Mouse (Mus musculus) midbrain, postnatal 0 days (tissue): ENCODE results near the gene Camta1. TPM values are rescaled to one million over a fixed set of nuclear protein-coding genes. Genes with fewer than 3 reads are reported as not detected.

Source experiments
- ATAC-seq: fragments of 200-750 bp; cut with Nextera tagmentation; 2 replicates; pipeline ENCODE4 v1.8.0; 2017; ENCODE audit warnings: moderate number of reproducible peaks, mild to moderate bottlenecking, moderate TSS enrichment, moderate library complexity; ENCODE audit not compliant: low FRiP score
- DNase-seq: peaks from one replicate; pipeline ENCODE4 v3.0.0-alpha.2; 2015; ENCODE audit warnings: low spot score
- H3K27ac ChIP-seq: fragments of 300-500 bp; sonication (generic); 2 replicates; pipeline ENCODE4 v1.5.1; 2014; ENCODE audit warnings: low read depth, mild to moderate bottlenecking, low read length, mixed read lengths
- H3K27me3 ChIP-seq: fragments of 300-500 bp; sonication (generic); 2 replicates; pipeline ENCODE4 v1.6.1; 2014; ENCODE audit warnings: low read length, control low read depth, mixed read lengths; ENCODE audit not compliant: insufficient read depth
- H3K36me3 ChIP-seq: fragments of 300-500 bp; sonication (generic); 2 replicates; pipeline ENCODE4 v1.6.1; 2014; ENCODE audit warnings: low read length, control low read depth, mixed read lengths; ENCODE audit not compliant: insufficient read depth
- H3K4me1 ChIP-seq: fragments of 300-500 bp; sonication (generic); 2 replicates; pipeline ENCODE4 v1.6.1; 2014; ENCODE audit warnings: mild to moderate bottlenecking, control low read depth, antibody characterized with exemption, low read length, mixed read lengths; ENCODE audit not compliant: insufficient read depth
- H3K4me2 ChIP-seq: fragments of 300-500 bp; sonication (generic); 2 replicates; pipeline ENCODE4 v1.6.1; 2014; ENCODE audit warnings: low read depth, mild to moderate bottlenecking, low read length, mixed read lengths; ENCODE audit not compliant: poor library complexity, severe bottlenecking
- H3K4me3 ChIP-seq: fragments of 300-500 bp; sonication (generic); 2 replicates; pipeline ENCODE4 v1.5.1; 2014; ENCODE audit warnings: low read depth, mild to moderate bottlenecking, low read length, moderate library complexity
- H3K9ac ChIP-seq: fragments of 300-500 bp; sonication (generic); replicated peaks from 2 replicates; pipeline ENCODE4 v1.6.1; 2014; ENCODE audit warnings: mild to moderate bottlenecking, low read length, moderate library complexity, mixed read lengths; ENCODE audit not compliant: poor library complexity, severe bottlenecking
- H3K9me3 ChIP-seq: fragments of 300-500 bp; sonication (generic); 2 replicates; pipeline ENCODE4 v1.6.1; 2016; ENCODE audit warnings: low read length, control low read depth
- CTCF ChIP-seq: IDR thresholded peaks from 2 replicates; pipeline ENCODE4 v1.5.1; 2016; ENCODE audit warnings: antibody characterized with exemption, mild to moderate bottlenecking
- WGBS: fragments of 180-500 bp; shearing (Covaris S2); extraction: QIAGEN DNeasy Blood & Tissue Kit; methylation state at CpG from one replicate; pipeline ENCODE4 v1.1.7; 2014; 5-methylcytosine and 5-hydroxymethylcytosine counted together
- polyA plus RNA-seq: library from polyadenylated mRNA; unstranded; fragments of >200 nt; fragmentation: Nextera tagmentation; extraction: Ambion mirVana; gene quantifications from 2 replicates; pipeline ENCODE4 v1.2.1, GENCODE M21; 2015
- total RNA-seq: library from RNA; depleted of rRNA; stranded (reverse); fragments of >200 nt; gene quantifications from 2 replicates; pipeline ENCODE4 v1.2.3, GENCODE M21; 2014

The Camta1 gene
- total and polyA plus RNA-seq, 2 experiments from 2014 or later = 140 to 153 TPM

- Histone ChIP-seq H3K4me1 (no peaks in the 10 kb centered on the region), H3K27me3 (no peaks in the 10 kb centered on the region), H3K36me3 (no peaks in the 10 kb centered on the region), H3K4me2 (no peak overlapping the region), H3K4me3 (no peak overlapping the region), H3K27ac (no peak overlapping the region), H3K9me3 (no peaks in the 10 kb centered on the region), H3K9ac (no peak overlapping the region)
- ATAC-seq (no peak), DNase-seq (no peak)
- TF ChIP-seq CTCF = no peak
- WGBS = 73% methylated on average over 14 of the region's 14 CpGs
These were observed 923.6 kb downstream of the Camta1 start for GRCm38 (mm10) chr4:150938063-150938452.

GRCm38 (mm10) chr4:150937293-150938062 is 924.2 kb downstream of the Camta1 start:
- no peak overlapping the region for H3K27ac ChIP-seq
- no peak overlapping the region for H3K9ac ChIP-seq
- no peaks in the 10 kb centered on the region for H3K27me3 ChIP-seq
- 89% methylated on average over 16 of the region's 16 CpGs for WGBS
- no peak overlapping the region for H3K4me3 ChIP-seq
- H3K4me2 ChIP-seq = no peak overlapping the region
- DNase-seq (no peak), ATAC-seq (no peak)
- H3K36me3 ChIP-seq = no peaks in the 10 kb centered on the region
- no peak for TF ChIP-seq CTCF
- no peaks in the 10 kb centered on the region for H3K4me1 ChIP-seq
- H3K9me3 ChIP-seq = no peaks in the 10 kb centered on the region

GRCm38 (mm10) chr4:150933503-150933902 is 928.2 kb downstream of the Camta1 start:
- Histone ChIP-seq H3K4me1 (no peaks in the 10 kb centered on the region), H3K36me3 (no peaks in the 10 kb centered on the region), H3K4me3 (no peak overlapping the region), H3K27ac (no peak overlapping the region), H3K9me3 (no peaks in the 10 kb centered on the region), H3K9ac (no peak overlapping the region), H3K4me2 (no peak overlapping the region), H3K27me3 (no peaks in the 10 kb centered on the region)
- DNase-seq = no peak
- ATAC-seq = no peak
- TF ChIP-seq CTCF = no peak
- WGBS = 72% methylated on average over 1 of the region's 1 CpGs

- DNase-seq (no peak), ATAC-seq (no peak)
- no peaks in the 10 kb centered on the region for H3K9me3 ChIP-seq
- no peaks in the 10 kb centered on the region for H3K4me1 ChIP-seq
- no peaks in the 10 kb centered on the region for H3K27me3 ChIP-seq
- no peak for TF ChIP-seq CTCF
- no peak overlapping the region for H3K27ac ChIP-seq
- no peak overlapping the region for H3K4me2 ChIP-seq
- no peak overlapping the region for H3K4me3 ChIP-seq
- H3K9ac ChIP-seq = no peak overlapping the region
- WGBS = 77% methylated on average over 10 of the region's 10 CpGs
- H3K36me3 ChIP-seq = no peaks in the 10 kb centered on the region
These were observed 933.9 kb downstream of the Camta1 start for GRCm38 (mm10) chr4:150927789-150928188.

- 46% methylated on average over 13 of the region's 14 CpGs for WGBS
- Histone ChIP-seq H3K36me3 (no peaks in the 10 kb centered on the region), H3K9ac (no peak overlapping the region), H3K27ac (no peak overlapping the region), H3K27me3 (no peaks in the 10 kb centered on the region), H3K4me3 (no peak overlapping the region), H3K4me1 (no peaks in the 10 kb centered on the region), H3K4me2 (peak overlapping the region; percentile 1; the same call in 1 of the 2 replicates), H3K9me3 (no peaks in the 10 kb centered on the region)
- ATAC-seq (no peak), DNase-seq (peak; percentile 41)
- TF ChIP-seq CTCF = no peak
These were observed 934.6 kb downstream of the Camta1 start for GRCm38 (mm10) chr4:150926924-150927705.

GRCm38 (mm10) chr4:150925923-150926322 is 935.8 kb downstream of the Camta1 start:
- Histone ChIP-seq H3K4me3 (no peak overlapping the region), H3K9ac (no peak overlapping the region), H3K36me3 (no peaks in the 10 kb centered on the region), H3K27me3 (no peaks in the 10 kb centered on the region), H3K4me2 (no peak overlapping the region), H3K27ac (no peak overlapping the region), H3K4me1 (no peaks in the 10 kb centered on the region), H3K9me3 (no peaks in the 10 kb centered on the region)
- ATAC-seq (no peak), DNase-seq (no peak)
- peak; percentile 50 for TF ChIP-seq CTCF
- WGBS = 57% methylated on average over 5 of the region's 5 CpGs
